Mouse (Mus musculus): ENCODE data around the gene Polr1b.

DNA sequence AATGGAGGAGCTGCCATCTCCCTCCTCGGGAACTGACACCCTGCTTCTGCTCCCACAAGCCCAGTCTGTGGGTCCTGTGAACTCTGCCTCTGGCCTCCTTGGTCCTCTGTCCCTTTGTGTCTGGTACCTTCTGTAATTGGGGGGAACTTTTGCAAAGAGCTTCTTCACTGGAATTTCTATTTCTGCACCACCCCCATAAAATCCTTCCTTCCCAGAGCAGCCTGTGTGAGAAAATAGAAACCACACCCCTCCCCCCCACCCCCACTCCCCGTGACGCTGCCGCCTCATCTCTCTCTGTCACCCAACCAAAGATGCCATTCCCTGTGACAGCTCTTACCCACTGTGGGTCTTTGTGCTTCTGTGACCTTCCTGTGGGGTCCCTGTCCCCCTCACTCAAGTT is 10.4 kb upstream of the Polr1b start:
- no peak for TF ChIP-seq GATA1 (IDR thresholded peaks at IDR 0.05; ENCODE audit: borderline replicate concordance, low read length)
- TF ChIP-seq CTCF (IDR thresholded peaks at IDR 0.05; ENCODE audit: low read depth, low read length): no peak

All from G1E (cell line).